Mouse (Mus musculus) splenic B cell, adult 2 months (primary cell): ENCODE results near the gene Pcp4l1.

Experiments
- DNase-seq: peaks from one replicate; pipeline ENCODE4 v3.0.0-alpha.2; 2011; ENCODE audit warnings: low read depth, low spot score
- H3K27me3 ChIP-seq: 2 replicates; pipeline ENCODE4 v1.6.1; 2012; ENCODE audit warnings: mild to moderate bottlenecking, low read length, moderate library complexity, mixed read lengths; ENCODE audit not compliant: control insufficient read depth, poor library complexity, insufficient read depth, severe bottlenecking
- H3K36me3 ChIP-seq: 2 replicates; pipeline ENCODE4 v1.6.1; 2012; ENCODE audit warnings: mild to moderate bottlenecking, low read length, moderate library complexity, mixed read lengths; ENCODE audit not compliant: control insufficient read depth, poor library complexity, insufficient read depth, severe bottlenecking

Pcp4l1 gene

DNA sequence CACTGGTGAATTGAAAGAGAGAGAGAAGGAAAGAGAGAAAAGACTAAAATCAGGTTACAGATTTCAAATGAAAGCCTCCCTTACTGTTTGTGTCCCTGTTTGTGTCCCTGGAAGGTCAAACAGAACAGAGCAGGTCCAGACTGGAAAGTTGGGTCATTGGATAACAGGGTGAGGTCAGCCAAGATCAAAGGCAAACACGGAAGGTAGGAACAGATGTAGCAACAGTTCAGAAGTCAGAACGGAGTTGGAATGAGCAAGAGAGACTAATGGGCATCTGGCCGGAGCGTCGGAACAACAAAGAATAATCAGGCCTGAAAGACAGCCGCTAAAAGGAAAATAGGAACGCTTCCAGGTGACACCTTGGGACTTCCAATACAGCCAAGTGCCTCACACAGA lies 8.2 kb upstream of the Pcp4l1 start:
- Histone ChIP-seq H3K27me3 (no peaks in the 10 kb centered on the region), H3K36me3 (no peaks in the 10 kb centered on the region)
- no peak for DNase-seq

DNA sequence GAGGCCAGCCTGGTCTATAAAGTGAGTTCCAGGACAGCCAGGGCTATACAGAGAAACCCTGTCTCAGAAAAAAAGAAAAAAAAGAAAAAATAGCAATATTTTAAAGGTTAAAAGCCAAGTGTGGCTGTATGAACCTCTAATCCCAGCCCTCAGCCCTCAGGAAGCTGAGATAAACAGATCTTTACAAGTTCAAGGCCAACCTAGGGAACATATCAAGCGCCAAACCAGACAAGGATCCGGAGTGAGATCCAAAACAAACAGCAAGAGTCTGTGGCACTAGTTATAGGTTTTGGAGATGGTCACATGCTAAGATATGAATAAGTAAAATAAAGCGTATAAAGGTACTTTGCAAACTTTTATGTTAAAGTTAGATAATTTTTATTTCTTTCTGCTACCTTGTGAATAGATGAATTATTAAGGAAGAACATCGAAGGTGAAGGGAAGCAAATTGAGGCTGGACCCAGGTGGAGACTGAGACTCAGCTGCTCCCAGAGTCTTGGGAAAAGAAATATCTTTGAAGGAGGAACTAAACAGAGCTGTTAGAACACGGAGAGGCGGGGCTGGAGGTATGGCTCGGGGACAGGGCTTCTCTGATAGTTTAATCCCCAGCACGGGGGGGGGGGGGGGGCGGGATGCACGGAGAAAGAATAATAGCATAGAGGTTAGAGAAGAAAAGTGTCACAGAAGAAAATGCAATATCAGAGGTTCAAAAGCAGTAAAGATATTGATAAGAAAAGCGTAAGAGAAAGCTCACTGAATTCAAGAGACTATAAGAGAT lies 7.6 kb upstream of the Pcp4l1 start:
- DNase-seq: no peak
- H3K36me3 ChIP-seq: no peaks in the 10 kb centered on the region
- no peaks in the 10 kb centered on the region for H3K27me3 ChIP-seq

DNA sequence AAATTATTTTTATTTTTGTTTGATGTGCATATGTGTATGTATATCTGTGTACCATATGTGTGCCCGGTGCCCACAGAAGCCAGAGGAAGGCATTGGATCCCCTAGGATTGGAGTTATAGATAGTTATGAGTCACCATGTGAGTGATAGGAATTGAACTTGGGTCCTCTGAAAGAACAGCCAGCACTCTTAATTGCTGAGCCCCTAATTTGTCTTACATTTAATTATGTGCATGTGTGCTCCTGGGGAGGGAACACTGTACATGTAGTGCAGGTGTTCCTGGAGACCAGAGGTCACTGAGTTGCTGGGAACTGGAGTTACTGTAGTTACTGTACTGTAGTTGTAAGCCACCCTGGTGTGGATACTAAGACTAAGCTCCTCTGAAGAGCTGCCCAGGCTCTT lies 4.7 kb upstream of the Pcp4l1 start:
- no peaks in the 10 kb centered on the region for H3K27me3 ChIP-seq
- no peaks in the 10 kb centered on the region for H3K36me3 ChIP-seq
- no peak for DNase-seq

DNA sequence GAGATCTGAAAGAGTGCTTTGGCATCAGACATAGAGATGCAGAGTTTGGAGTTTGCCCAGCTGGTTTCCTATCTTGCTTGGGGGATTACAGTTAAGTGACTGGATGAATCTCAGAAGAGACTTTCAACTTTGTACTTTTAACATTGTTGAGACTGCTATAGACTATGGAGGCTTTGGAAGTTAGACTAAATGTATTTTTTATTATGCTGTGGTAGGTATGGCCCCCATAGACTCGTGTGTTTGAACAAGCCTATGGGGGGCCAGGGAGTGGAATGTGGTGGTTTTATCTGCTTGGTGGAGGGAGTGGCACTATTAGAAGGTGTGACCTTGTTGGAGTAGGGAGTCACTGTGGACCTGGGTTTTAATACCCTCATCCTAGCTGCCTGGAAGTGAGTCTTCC lies 3.5 kb upstream of the Pcp4l1 start:
- Histone ChIP-seq H3K27me3 (no peaks in the 10 kb centered on the region), H3K36me3 (no peaks in the 10 kb centered on the region)
- DNase-seq: no peak

DNA sequence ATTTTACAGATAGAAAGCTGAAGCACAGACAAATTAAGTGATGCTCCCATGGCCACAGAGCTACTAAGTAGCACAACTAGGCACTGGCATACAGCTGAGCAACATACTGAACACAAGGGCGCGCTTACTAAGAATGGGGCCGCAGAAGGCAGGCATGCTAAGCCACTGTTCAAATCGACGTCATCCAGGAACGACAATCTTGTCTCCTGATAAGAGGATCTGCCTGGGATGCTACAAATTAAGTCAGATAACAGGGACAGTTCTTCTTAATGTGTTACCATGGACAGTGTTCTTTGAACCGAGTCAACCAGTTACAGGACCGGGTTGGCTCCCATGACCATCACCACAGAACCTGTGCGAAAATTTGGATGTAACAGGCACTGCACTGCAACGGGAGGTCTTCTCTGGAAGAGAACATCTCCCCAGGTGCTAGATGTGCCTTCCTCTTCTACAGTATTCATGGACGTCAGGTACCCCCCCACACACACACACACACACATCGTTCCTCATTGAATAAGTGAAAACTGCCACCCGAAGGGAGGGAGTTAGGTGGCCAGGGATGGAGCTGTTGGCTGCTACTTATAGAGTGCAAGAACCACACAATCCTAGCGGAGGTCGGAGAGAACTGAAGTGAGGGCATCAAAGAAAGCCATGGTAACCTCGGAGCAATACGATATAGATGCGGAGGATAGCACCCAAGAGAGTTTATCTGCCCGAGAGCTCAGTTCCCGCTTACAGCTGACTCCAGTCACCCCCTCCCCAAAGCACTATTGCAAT lies 834 bp downstream of the Pcp4l1 start:
- no peaks in the 10 kb centered on the region for H3K36me3 ChIP-seq
- DNase-seq: peak; percentile 19
- H3K27me3 ChIP-seq: no peaks in the 10 kb centered on the region

DNA sequence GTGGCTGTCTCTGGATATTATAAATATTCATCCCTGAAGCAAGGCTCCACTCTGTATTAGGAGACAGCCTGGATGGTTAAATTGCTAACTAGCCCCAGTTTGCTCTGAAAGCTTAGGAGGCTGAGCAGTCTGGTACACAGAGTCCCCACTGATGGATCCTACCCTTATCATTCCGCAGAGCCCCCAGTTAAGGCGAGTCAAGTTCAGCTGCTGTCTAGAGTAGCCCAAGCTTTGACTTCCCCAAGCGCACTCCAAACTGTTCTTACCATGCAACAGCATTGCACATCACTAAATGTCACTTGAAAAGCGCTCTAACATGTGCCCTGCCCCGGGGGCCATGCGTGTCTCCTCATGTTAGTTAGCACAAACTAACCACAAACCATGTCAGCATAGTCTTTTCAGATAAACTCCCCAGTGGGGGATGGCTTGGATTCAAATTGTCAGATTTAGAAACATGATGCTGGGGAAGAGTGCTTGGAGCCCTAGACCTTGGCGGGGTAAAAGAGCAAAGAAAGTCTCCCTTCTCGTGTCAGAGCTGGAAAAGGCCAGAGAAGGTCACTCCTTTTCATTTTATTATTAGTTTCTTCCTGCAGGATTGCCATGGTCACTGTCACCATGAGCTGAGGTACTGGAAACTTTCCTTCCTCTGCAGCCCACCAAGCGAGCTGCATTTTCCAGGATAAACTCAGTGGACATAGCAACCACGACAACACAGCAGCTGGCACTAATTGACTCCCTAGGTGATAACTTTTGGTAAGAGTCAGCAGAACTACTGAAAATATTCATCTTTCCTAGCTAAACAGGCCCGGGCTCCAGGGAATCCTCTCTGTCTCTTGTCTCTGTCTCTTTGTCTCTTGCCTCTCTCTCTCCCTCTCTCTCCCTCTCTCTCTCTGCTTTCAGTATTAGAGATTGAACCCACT lies 1.9 kb downstream of the Pcp4l1 start:
- DNase-seq: no peak
- Histone ChIP-seq H3K27me3 (no peaks in the 10 kb centered on the region), H3K36me3 (no peaks in the 10 kb centered on the region)

DNA sequence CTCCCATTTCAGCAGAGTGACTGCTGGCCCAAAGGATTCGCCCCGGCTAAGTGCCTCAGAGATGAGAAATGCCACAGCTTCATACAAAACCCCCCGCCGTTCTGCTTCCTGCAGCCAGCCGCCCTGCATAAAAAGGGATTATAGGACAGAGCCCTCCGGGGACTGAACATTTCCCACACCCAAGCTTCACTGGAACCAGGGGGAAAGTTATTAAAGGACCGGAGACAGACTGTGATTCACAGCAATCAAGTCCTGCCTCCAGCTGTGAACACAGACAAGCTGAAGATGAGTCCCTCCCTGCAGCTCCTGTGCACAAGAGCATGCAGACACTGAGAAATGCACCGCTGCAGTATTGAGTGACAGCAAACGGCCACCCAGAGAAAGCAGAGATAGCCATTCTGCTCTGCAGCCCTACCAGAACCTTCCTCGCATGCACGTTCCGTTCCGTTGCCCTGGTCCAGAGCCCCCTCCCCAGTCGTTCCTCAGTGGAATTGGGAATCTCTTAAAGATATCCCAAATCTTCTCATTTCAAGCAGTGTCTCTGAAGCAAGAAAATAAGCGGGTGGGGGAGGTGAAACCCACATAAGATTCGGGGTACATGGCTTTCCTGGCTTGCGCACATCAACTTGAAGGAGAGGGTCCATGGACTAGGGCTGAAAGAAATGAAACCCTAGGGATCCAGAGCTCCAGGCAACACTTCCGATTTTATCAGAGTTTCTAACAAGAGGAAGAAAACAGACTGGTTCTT lies 2.8 kb downstream of the Pcp4l1 start:
- H3K27me3 ChIP-seq: no peaks in the 10 kb centered on the region
- H3K36me3 ChIP-seq: no peaks in the 10 kb centered on the region
- DNase-seq: no peak

DNA sequence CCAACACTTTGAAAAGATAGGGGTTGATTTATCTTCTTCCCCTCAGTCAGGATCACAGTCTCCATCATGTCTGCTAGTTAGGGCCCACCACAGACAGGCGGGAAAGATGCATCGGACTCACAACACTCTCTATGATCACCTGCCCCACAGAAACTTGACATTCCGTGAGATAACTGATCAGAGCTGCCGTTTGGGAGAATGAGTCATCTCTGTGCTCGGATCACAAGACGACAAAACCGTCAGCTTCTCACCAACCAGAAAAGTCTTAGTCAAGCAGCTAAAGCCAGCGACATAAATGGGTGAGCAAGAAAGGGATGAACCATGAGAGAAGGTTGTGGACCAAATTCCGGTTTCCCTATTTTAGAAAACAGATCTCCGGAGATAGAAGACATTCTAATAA lies 3.8 kb downstream of the Pcp4l1 start:
- Histone ChIP-seq H3K27me3 (no peaks in the 10 kb centered on the region), H3K36me3 (no peaks in the 10 kb centered on the region)
- no peak for DNase-seq

DNA sequence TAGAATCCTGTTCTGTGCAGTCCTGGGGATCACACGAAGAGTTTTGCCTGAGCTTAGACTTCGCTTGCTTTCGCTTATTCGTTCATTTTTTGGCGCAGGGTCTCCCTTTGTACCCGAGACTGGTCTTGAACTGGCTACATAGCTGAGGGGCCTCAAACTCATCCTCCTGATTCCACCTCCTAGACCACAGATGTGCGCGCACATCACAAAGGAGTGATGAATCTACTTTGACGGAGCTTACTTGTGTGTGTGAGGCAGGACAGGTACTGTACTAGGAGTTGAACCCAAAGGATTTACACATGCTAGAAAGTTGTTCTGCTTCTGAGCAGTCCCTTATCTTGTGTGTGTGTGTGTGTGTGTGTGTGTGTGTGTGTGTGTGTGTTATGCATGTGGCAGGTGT lies 5.2 kb downstream of the Pcp4l1 start:
- Histone ChIP-seq H3K27me3 (no peaks in the 10 kb centered on the region), H3K36me3 (no peaks in the 10 kb centered on the region)
- DNase-seq: no peak

DNA sequence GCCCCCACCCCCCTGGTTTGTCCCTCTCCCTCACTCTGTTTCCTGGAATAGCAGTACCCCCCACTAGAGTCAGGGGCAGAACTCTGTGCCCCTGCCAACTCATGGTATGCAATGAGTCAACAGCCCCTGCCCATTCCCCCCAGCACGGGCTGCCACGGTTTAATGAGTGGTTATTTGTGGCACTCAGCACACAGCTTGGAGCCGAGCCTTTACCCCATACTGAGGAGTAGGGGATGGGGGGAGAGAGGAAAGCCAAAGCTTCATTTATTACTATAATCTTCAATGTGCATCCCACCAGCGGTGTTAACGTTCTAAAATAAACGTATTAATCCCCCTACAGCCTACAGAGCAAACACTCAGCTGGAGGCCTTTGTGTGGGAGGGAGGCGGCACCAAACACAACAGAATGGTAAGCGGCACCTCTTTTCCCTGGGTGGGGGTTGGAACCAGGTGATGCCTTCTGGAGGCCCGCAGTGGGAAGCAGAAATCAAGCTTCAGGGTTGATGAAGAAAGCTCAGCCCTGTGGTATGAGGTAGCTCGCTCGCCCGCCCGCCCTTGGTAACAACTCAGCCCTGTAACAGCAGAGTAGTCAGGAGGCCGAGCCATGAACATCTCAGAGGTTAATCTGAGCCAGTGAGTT lies 6.5 kb downstream of the Pcp4l1 start:
- no peaks in the 10 kb centered on the region for H3K36me3 ChIP-seq
- no peak for DNase-seq
- no peaks in the 10 kb centered on the region for H3K27me3 ChIP-seq

DNA sequence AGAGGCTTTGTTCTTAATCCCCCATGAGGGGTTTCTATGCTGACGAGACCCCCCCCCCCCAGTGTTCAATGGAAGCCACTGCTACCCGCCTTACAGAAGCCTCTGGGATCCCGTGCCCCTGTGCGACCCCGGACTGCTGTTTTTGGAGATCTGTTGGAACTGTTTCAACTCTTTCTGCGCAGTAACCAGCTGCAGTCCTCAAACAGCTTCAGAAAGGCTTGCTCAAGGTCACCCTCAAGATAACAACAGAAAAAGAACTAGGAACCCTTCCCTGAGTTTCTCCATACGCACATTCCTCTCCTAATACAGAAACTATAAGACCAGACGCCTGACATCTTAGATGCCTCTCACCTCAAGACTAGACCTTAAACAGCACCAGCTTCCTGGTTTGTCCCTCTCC lies 7.0 kb downstream of the Pcp4l1 start:
- Histone ChIP-seq H3K36me3 (no peaks in the 10 kb centered on the region), H3K27me3 (no peaks in the 10 kb centered on the region)
- no peak for DNase-seq

DNA sequence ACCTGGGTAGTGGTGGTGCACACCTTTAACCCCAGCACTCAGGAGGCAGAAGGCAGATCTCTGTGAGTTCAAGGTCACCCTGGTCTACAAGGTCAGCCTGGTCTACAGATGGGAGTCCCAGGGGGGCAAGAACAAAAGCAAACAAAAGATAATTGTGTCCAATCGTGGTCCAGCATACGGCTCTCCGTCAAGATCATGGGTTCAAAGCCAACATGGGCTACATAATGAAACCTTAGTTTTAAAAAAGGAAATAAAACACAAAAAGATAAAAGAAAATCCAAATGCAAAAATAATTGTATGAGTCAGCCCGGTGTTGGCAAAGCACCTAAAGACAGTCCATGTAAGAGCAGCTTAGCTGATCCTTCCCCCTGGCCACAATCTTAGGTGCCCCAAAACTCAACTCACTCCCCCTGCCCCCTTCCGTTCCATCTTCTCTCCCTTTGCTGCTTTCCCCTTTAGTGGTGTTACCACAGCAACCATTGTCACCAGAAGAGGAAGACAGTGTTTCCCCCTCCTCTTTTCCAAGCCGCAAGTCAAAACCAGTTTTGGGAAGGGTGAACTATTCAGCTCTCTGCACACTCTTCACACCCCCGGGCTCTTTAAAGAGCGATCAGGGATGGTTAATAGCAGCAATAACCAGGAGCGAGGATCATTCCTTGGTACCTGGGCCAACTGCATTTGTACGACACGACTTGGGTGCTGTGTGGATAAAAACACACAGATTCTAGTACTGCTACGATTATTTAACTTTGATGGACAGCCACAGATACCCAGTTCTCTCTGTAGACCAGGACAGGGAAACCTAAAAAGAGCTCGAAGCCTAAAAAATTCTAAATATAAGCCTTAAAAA lies 8.0 kb downstream of the Pcp4l1 start:
- Histone ChIP-seq H3K27me3 (no peaks in the 10 kb centered on the region), H3K36me3 (no peaks in the 10 kb centered on the region)
- DNase-seq: no peak

DNA sequence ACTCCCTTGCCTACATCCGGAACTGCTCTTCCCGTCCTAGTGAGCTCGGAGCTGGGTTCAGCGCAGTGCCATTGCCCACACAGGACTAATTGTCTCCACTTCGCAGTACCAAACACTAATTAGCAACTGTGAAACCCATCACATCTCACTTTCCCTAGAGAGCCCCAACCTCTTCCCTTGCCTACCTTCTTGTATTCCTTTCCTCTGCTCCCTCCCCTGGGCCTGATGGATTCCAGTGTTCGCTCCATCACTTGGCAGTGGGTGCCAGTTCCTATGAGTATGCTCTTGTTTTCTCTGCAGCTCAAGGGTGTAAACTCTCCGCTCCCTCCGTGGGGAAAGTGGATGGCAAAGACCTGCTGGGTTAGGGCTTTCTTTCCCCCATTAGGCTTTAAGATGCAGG lies 10.4 kb downstream of the Pcp4l1 start:
- Histone ChIP-seq H3K36me3 (no peaks in the 10 kb centered on the region), H3K27me3 (no peaks in the 10 kb centered on the region)
- no peak for DNase-seq
